Mouse (Mus musculus) heart, embryonic 16.5 days (tissue): ENCODE measurements around the gene Ccsap. TPM values are rescaled to one million over a fixed set of nuclear protein-coding genes. Genes with fewer than 3 reads are reported as not detected.
"Not testable (repeated sequence)": the region's sequence is repeated elsewhere in the genome, so short reads cannot be mapped to it uniquely, and the experiment has no call there.

Experiments
- ATAC-seq: fragments of 200-750 bp; cut with Nextera tagmentation; replicated peaks from 2 replicates; pipeline ENCODE4 v1.8.0; 2017; ENCODE audit warnings: moderate number of reproducible peaks; ENCODE audit not compliant: insufficient read depth, low FRiP score; ENCODE audit errors: extremely low read depth
- H3K27ac ChIP-seq: fragments of 300-500 bp; sonication (generic); 2 replicates; pipeline ENCODE4 v1.5.1; 2014; ENCODE audit warnings: mild to moderate bottlenecking, low read length, control low read depth, moderate library complexity
- H3K27me3 ChIP-seq: fragments of 300-500 bp; sonication (generic); 2 replicates; pipeline ENCODE4 v1.6.1; 2014; ENCODE audit warnings: low read length, mixed read lengths; ENCODE audit not compliant: control insufficient read depth, insufficient read depth
- H3K36me3 ChIP-seq: fragments of 300-500 bp; sonication (generic); 2 replicates; pipeline ENCODE4 v1.6.1; 2014; ENCODE audit not compliant: control insufficient read depth, insufficient read depth
- H3K4me1 ChIP-seq: fragments of 300-500 bp; sonication (generic); 2 replicates; pipeline ENCODE4 v1.6.1; 2014; ENCODE audit warnings: low read length, mixed read lengths; ENCODE audit not compliant: control insufficient read depth, insufficient read depth
- H3K4me2 ChIP-seq: fragments of 300-500 bp; sonication (generic); 2 replicates; pipeline ENCODE4 v1.6.1; 2014; ENCODE audit warnings: low read depth, mild to moderate bottlenecking, control low read depth, low read length
- H3K4me3 ChIP-seq: fragments of 300-500 bp; sonication (generic); 2 replicates; pipeline ENCODE4 v1.5.1; 2014; ENCODE audit warnings: mild to moderate bottlenecking, control low read depth, low read length
- H3K9ac ChIP-seq: fragments of 300-500 bp; sonication (generic); 2 replicates; pipeline ENCODE4 v1.6.1; 2014; ENCODE audit warnings: low read length, control low read depth
- H3K9me3 ChIP-seq: fragments of 300-500 bp; sonication (generic); replicated peaks from 2 replicates; pipeline ENCODE4 v1.6.1; 2016; ENCODE audit warnings: low read length; ENCODE audit not compliant: control insufficient read depth
- WGBS: fragments of 180-500 bp; shearing (Covaris S2); extraction: QIAGEN DNeasy Blood & Tissue Kit; methylation state at CpG from one replicate; pipeline ENCODE4 v1.1.7; 2014; 5-methylcytosine and 5-hydroxymethylcytosine counted together
- polyA plus RNA-seq: library from polyadenylated mRNA; unstranded; fragments of >200 nt; fragmentation: Nextera tagmentation; extraction: Ambion mirVana; gene quantifications from 2 replicates; pipeline ENCODE4 v1.2.1, GENCODE M21; 2015

Ccsap gene
- polyA plus RNA-seq, 1 experiment from 2014 or later = 2.7 TPM

GRCm38 (mm10) chr8:123819683-123820610, 40.1 kb downstream of the Ccsap start:
- no peak overlapping the region for H3K4me2 ChIP-seq
- H3K27ac ChIP-seq = no peak overlapping the region
- no peak for ATAC-seq
- H3K4me1 ChIP-seq = no peaks in the 10 kb centered on the region
- no peaks in the 10 kb centered on the region for H3K36me3 ChIP-seq
- H3K9me3 ChIP-seq = peaks cover 6% of the 10 kb centered on the region; the same call in 1 of the 2 replicates
- no peaks in the 10 kb centered on the region for H3K27me3 ChIP-seq
- 87% methylated on average over 19 of the region's 19 CpGs for WGBS
- no peak overlapping the region for H3K9ac ChIP-seq
- no peak overlapping the region for H3K4me3 ChIP-seq

- no peak for ATAC-seq
Measured at GRCm38 (mm10) chr8:123817747-123818146, 42.3 kb downstream of the Ccsap start.

GRCm38 (mm10) chr8:123816939-123817338, 43.1 kb downstream of the Ccsap start:
- 69% methylated on average over 8 of the region's 8 CpGs for WGBS
- no peak for ATAC-seq
- no peak overlapping the region for H3K4me2 ChIP-seq
- H3K9ac ChIP-seq = no peak overlapping the region
- H3K4me3 ChIP-seq = no peak overlapping the region
- peaks cover 3% of the 10 kb centered on the region; the same call in 1 of the 2 replicates for H3K9me3 ChIP-seq
- H3K36me3 ChIP-seq = no peaks in the 10 kb centered on the region
- no peaks in the 10 kb centered on the region for H3K27me3 ChIP-seq
- no peaks in the 10 kb centered on the region for H3K4me1 ChIP-seq
- no peak overlapping the region for H3K27ac ChIP-seq

More at GRCm38 (mm10) chr8:123817747-123818146, 42.3 kb downstream of the Ccsap start:
- Histone ChIP-seq H3K4me3 (no peak overlapping the region), H3K4me2 (no peak overlapping the region), H3K9ac (no peak overlapping the region), H3K36me3 (no peaks in the 10 kb centered on the region), H3K9me3 (peaks cover 3% of the 10 kb centered on the region; the same call in 1 of the 2 replicates), H3K27me3 (no peaks in the 10 kb centered on the region), H3K27ac (no peak overlapping the region), H3K4me1 (no peaks in the 10 kb centered on the region)
- WGBS = 84% methylated on average over 11 of the region's 11 CpGs

- 39% methylated on average over 11 of the region's 11 CpGs for WGBS
- Histone ChIP-seq H3K27me3 (no peaks in the 10 kb centered on the region), H3K4me3 (no peak overlapping the region), H3K4me1 (no peaks in the 10 kb centered on the region), H3K27ac (no peak overlapping the region), H3K36me3 (no peaks in the 10 kb centered on the region), H3K9ac (no peak overlapping the region), H3K4me2 (no peak overlapping the region), H3K9me3 (peaks cover 3% of the 10 kb centered on the region; the same call in 1 of the 2 replicates)
- ATAC-seq = no peak
Measured at GRCm38 (mm10) chr8:123815325-123815724, 44.7 kb downstream of the Ccsap start.

GRCm38 (mm10) chr8:123813892-123814266, 46.1 kb downstream of the Ccsap start:
- Histone ChIP-seq H3K4me3 (no peak overlapping the region), H3K27me3 (no peaks in the 10 kb centered on the region), H3K4me2 (no peak overlapping the region), H3K4me1 (no peaks in the 10 kb centered on the region), H3K9me3 (peaks cover 3% of the 10 kb centered on the region; the same call in 1 of the 2 replicates), H3K27ac (no peak overlapping the region), H3K36me3 (no peaks in the 10 kb centered on the region), H3K9ac (no peak overlapping the region)
- 84% methylated on average over 4 of the region's 4 CpGs for WGBS
- ATAC-seq = no peak

- ATAC-seq = no peak
- peaks cover 3% of the 10 kb centered on the region; the same call in 1 of the 2 replicates for H3K9me3 ChIP-seq
- H3K4me1 ChIP-seq = no peaks in the 10 kb centered on the region
- no peaks in the 10 kb centered on the region for H3K27me3 ChIP-seq
- H3K36me3 ChIP-seq = no peaks in the 10 kb centered on the region
- no peak overlapping the region for H3K4me3 ChIP-seq
- WGBS = 76% methylated on average over 16 of the region's 16 CpGs
- no peak overlapping the region for H3K27ac ChIP-seq
- no peak overlapping the region for H3K4me2 ChIP-seq
- no peak overlapping the region for H3K9ac ChIP-seq
Measured at GRCm38 (mm10) chr8:123813173-123813891, 46.7 kb downstream of the Ccsap start.

GRCm38 (mm10) chr8:123812227-123812626, 47.8 kb downstream of the Ccsap start:
- 87% methylated on average over 5 of the region's 5 CpGs for WGBS
- H3K4me1 ChIP-seq = peaks cover 4% of the 10 kb centered on the region

GRCm38 (mm10) chr8:123809342-123809741, 50.7 kb downstream of the Ccsap start:
- H3K9ac ChIP-seq, ATAC-seq, H3K36me3 ChIP-seq, H3K27me3 ChIP-seq, H3K9me3 ChIP-seq, H3K27ac ChIP-seq, H3K4me2 ChIP-seq, H3K4me3 ChIP-seq: not testable (repeated sequence)
- WGBS = 86% methylated on average over 4 of the region's 4 CpGs
- peaks cover 17% of the 10 kb centered on the region for H3K4me1 ChIP-seq

More at GRCm38 (mm10) chr8:123812227-123812626, 47.8 kb downstream of the Ccsap start:
- no peaks in the 10 kb centered on the region for H3K27me3 ChIP-seq
- H3K27ac ChIP-seq = no peak overlapping the region
- H3K9me3 ChIP-seq = no peaks in the 10 kb centered on the region
- H3K4me2 ChIP-seq = no peak overlapping the region
- no peak for ATAC-seq
- no peak overlapping the region for H3K4me3 ChIP-seq
- no peaks in the 10 kb centered on the region for H3K36me3 ChIP-seq
- H3K9ac ChIP-seq = no peak overlapping the region

- H3K27me3 ChIP-seq = no peaks in the 10 kb centered on the region
- no peak overlapping the region for H3K4me3 ChIP-seq
- no peak overlapping the region for H3K27ac ChIP-seq
- WGBS = 77% methylated on average over 7 of the region's 7 CpGs
- no peak overlapping the region for H3K4me2 ChIP-seq
- no peaks in the 10 kb centered on the region for H3K9me3 ChIP-seq
- no peaks in the 10 kb centered on the region for H3K36me3 ChIP-seq
- no peak overlapping the region for H3K9ac ChIP-seq
- peaks cover 17% of the 10 kb centered on the region for H3K4me1 ChIP-seq
- no peak for ATAC-seq
Measured at GRCm38 (mm10) chr8:123808671-123809070, 51.3 kb downstream of the Ccsap start.
